Mouse (Mus musculus) frontal cortex, postnatal 14 days (tissue): ENCODE data around the gene Pkd2.
A peak's percentile ranks its signal among the peaks of the same experiment; 100 is the strongest.
"Not testable (repeated sequence)": the region's sequence is repeated elsewhere in the genome, so short reads cannot be mapped to it uniquely, and the experiment has no call there.

Source experiments
- DNase-seq, 2 experiments: peaks; one replicate each; pipeline ENCODE4 v3.0.0; 2022; ENCODE audit warnings: low spot score in 2 of 2

The Pkd2 gene

DNA sequence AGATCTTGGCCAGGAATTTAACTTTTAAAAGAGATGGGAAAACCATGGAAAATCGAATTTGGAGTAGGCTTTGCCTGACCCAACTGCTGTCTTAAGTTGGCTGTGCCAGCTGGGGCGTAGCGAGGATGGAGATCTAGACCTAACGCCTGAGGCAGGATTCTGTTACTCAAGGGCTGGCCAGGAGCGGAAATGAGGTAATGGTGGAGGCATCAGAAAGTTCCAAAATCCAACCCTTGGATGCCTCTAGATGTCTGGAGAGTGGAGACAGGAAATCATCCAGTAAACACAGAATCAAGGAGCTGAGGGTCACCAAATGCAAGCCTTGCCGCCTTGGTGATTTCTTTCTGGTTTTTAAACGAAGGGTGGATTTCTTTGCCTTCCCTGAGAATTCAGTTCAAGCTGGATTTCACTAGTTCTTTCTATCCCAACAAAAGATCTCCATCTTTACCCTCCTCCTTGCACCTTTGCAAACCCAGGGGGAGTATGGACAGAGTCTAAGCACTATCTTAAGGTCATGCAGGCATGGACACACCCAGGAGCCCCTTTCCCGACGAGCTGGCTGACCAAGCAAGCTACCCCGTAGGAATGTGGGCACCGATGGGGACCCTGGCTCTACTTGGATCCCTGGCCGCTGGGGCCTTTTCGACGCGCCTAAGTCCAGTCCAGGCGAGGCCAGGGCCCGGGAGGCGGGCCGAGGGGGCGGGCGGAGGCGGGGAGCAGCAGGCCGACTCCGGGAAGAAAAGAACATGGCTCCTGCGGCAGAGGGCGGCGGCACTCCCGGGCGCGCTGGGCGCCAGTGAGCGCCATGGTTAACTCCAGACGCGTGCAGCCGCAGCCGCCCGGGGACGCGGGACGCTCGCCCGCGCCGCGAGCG lies at the start of gene Pkd2:
Gene Pkd2, plus strand, starts transcription at position 619 of the 874 bp plus-strand sequence.
- DNase-seq = peak in 1 of 2 experiments; percentile 54

DNA sequence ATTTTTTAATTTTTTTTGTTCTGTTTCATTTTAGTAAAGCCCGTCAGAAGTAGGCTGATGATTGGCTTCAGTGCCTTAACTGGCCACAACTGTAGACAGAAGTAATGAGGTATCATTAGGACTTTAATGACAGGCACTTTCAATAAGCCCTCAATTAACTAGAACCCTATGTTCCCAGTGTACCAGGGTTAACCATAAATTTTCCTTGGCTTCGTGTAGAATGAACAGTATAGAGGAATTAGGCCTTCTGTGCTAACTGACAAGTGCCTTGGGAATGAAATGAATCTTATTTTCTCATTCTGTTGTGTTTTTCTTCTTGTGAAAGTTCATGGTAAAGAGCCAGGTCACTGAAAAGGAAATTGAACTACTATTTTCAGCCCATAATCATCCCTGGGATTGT lies 43.3 kb upstream of the Pkd2 start:
- DNase-seq = no peak

DNA sequence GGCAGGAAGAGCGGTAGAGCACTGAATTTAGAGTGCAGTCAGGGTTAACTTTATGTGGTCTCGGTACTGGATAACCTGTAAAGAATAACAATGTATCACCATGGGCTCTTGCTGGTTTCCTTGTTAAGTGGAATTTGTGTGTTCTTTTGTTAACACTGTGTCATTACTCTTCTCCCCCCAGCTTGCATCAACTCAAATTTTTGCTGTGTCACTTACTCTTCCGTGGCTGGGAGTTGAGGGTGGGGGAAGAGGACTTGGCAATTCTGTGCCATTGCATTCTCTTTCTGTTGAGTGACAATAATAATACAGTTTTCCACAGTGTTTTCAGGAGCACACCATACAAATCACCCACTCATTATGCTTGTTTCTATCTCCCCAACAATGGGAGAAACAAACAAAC lies 42.2 kb upstream of the Pkd2 start:
- no peak for DNase-seq

DNA sequence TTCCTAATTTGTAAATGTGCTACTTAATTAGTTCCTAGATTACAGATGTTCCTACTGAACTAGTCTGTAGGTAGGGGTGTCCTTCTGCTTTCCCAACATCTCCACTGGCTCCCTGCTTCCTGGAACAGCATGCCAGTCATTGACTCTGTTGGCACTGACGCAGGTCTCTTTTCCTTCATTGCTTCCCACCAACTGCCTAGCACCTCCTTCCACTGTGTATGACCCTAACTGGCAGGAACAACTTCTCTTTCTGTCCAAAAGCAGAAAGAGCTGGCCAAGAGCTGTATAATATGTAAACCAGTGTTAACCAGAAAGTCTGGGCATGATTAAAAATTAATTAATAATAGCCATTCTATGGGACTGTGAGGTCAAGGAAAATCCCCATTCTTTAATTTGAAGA lies 41.5 kb upstream of the Pkd2 start:
- no peak for DNase-seq

DNA sequence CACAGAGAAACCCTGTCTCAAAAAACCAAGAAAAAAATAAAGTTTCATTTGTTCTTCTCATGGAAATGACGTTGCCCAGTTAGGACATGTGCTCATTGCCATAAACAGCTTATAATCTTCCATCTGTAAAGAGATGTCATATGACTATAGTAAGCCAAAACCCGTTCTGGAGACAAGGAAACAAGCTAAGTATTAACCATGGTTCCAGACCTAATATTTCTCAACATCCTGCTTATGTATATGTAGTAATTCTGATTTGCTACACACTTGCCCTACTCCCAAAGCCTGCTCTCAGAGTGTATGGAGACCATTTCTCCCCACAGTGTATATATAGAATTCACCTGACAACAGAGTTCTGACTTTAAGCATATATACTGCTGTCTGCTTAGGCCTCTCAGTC lies 37.2 kb upstream of the Pkd2 start:
- no peak for DNase-seq

DNA sequence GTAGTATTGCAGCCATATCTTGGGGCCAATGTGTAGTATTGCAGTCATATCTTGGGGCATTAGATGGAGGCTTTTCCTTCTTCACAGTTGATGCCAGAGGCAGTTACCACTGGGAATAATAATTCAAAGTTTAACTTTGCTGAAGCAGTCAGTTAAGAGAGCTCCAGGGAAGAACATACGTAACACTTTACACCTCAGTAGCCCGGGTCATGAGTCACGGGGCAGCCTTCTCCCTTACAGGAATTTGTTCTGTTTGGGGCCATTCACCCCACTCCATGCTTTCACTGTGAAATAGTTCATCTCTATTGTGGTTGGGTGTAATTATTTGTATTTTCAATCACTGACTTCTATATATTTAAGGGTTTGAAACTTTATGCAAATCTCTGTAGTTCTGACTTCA lies 35.4 kb upstream of the Pkd2 start:
- no peak for DNase-seq

DNA sequence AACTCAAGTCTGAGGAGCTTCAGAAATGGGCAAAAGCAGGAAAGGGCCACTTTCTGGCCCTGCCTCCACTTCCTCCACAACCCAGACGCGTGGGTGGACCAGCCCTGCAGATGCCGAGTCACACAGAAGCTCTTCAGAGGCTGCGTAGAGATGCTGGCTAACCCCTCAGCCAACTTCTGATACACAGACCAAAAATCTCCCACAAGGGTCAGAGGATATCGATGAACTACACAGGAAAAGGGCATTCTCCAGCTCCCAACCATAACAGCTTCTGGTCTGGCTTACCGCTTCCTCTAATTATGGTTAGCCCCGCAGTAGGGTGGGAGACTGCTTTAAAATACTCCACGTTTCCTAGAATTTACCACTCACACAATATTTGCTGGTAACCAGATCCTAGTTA lies 33.3 kb upstream of the Pkd2 start:
- DNase-seq = no peak

DNA sequence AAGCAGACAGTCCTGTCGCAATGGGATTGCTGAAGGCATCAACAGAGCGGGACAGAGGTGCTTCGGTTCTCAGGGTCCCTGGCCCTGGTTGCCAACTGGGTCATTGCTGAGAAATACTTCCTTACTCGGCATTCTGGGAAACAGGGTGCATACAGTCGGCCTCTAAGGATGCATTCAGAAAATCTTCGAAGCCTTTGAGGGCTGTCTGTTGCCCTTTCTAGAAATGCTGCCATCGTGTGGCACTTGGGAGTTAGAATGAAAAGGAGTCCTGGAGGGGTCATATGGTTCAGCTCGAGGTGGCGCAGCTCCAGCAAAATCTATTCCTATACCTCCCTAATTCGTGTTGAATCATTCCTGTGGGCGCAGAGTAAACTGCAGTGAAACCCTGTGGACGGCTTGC lies 26.4 kb upstream of the Pkd2 start:
- DNase-seq = no peak

DNA sequence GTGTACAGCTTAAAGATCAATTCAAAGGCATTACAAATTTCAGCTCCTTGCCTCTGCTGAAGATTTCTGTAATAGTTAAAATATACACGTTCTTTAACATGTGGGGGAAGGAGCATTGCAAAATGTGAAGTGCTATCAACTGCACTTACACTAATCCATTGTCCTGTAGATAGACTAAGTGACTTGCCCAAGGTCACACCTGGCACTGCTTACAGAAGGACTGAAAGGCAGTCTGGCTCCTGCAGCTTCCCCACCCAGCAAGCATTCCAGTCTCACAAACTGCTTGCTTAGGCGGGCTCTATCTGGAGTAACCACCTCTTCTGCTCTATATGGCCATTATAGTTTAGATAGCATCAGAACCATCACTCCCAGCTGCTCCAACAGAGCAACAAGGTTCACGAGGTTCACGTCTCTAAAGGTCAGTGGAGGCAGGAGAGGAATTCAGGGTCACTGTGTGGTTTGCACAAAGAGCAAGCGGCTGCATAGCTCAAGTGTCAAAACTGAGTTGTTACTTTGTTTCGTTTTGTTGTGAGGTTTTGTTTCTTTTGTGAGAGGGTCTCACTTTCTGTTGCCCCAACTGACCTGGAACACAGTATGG lies 25.2 kb upstream of the Pkd2 start:
- DNase-seq = no peak

DNA sequence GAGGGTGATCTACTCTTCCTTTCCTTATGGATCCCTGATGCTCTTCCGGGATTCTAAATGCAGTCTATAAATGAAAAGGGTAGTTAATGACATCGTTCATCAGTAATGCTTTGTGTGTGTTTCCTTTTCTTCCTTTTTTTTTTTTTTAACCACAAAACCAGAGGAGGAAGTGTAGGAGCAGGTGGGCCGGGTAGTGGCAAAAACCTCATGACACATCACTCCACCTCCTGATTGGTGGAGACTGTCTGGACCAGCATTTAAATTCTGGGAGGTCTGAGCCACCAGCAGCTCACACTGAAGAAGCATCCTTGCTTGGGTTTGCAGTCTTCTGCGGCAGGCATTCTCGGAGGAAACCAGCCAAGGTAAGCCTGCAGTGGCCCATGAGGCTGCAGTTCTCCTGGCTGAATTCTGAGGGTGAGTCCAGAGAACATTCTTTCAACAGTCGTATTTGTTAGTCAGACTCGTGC lies 24.4 kb upstream of the Pkd2 start, which contains the start of gene Spp1:
Gene Spp1, plus strand, starts transcription at position 284 of the 467 bp plus-strand sequence.
- DNase-seq = no peak

DNA sequence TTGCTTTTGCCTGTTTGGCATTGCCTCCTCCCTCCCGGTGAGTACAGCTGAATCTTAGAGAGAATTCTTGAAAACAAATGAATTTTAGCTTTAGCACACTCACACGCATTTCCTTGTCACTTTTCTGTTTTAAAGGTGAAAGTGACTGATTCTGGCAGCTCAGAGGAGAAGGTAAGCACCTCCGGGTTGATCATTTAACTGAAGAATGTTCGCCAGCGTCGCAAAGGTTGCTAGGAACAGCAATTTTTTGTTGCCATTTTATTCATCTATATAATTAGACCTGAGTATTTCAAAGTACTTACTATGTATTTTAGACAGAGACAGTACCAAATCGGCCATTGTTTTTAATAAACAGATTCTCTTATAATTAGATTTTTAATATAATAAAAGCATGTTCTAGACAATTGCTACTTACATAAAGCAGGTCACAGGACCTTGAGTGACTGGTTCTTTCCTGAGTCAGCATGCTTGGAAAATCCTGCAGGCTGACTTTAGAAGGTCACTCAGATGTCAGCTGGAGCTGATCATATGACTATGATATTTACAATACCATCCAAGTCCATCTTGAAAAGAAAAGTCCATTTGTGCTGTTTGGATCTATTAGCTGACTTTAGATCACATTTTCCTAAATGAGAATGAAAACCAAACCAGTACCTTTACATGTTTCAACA lies 22.7 kb upstream of the Pkd2 start:
- DNase-seq = no peak

DNA sequence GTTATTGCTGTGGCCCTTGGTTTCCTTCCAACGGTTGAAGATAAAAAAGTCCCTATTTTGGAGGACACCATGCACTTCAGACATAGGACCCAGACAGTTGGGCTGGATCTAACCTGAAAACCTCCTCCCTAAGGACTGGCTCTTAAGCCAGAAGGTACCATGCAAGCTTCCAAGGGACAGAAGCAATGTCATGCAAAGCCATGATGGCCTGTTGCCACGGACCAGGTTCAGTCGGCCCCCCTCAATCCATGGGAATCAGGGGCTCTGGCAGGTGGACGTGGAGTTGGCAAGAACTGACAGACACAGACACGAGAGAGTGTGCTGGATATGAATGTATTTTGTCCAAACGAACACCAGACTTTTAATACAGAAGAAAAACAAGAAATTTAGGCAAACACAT lies 16.9 kb upstream of the Pkd2 start:
- DNase-seq = no peak

DNA sequence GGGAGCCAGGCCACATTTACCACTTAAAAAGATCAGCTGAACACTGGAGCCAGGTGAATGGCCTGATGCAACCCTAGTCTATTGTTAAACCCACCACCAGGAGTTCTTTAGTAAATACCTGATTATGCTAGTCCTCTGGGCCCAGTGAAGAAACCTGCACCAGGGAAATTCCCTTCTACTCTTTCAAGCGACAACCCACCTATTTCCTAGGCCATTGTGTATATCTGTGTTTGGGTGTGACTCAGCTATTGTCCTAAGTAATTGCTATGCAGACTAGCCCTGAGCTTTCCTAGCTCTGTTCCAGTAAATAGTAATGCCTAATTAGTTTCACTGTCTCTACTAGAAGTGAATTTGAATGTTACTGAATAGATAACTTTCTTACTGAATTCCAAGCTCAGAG lies 16.4 kb upstream of the Pkd2 start:
- no peak for DNase-seq

DNA sequence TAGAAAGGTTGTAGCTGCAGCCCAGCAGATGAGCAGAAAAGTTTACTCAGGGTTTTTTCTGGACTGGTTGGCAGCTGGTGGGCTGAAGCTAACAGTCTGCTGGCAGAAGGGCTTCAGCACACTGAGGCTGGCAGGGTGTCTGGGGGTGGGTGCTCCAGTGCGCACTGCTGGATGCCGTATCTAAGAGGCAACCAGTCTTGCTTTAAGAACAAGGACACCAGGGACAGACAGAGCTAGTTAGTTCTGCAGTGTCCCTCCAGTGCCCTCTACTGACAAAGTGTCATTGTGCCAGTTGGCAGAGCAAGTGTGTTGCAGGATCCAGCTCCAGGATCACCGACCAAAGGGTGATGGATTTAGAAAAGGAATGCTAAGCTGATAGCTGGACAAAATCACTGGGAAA lies 13.1 kb upstream of the Pkd2 start:
- peak; percentile 60 to 70 for DNase-seq

DNA sequence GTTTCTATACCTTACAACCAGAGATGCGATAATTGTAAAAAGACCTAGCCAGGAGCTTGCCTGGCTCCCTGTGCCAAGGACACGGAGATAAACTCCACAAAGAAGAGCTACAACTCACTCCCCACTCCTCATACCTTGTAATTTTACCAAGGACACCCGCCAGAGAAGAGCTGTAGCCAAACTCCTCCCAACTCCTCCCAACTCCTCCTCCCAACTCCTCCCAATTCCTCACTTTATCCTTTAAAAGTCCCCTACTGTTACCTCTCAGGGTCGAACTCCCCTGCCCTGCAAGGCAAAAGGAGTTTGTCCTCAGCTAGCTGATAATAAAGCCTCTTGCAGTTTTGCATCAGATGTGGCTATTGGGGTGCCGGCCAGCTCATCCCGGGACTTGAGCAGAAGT lies 10.9 kb upstream of the Pkd2 start:
- DNase-seq = not testable (repeated sequence)

DNA sequence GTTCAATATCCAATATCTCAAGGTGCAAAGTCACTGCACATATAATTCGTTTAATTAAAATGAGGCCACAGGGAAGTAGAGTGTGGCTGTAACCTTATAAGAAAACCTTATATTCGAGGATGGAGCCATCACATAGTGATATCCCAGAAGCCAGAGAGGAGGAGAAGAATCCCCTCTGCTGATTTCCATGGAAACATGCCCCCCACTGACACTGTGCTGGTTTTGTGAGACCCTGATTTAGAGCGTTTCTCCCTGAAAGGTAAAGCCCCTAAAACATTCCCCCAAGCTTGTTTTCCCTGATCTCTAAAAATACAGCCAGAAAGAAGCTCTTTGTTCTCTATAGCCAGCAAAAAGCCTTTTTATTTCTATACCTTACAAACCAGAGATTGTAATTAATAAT lies 9.8 kb upstream of the Pkd2 start:
- no peak for DNase-seq

DNA sequence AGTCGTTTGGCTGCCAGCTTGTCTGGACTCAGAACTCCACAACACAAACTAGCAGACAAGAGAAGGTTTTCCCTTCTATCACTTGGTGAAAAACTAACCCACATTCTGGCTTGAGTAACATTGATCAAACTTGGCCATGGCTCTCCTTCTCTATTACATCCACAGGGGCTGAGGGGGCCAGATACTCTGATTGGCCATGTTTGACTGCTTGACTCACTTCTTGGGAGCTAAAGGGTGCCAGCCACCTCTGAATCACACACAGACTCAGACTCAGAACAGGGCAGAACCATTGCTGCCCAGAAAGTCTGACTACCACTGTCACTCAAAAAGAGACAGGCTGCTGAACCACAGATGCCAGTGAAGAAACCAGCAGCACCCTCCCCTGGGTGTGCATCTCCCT lies 6.2 kb upstream of the Pkd2 start:
- no peak for DNase-seq

DNA sequence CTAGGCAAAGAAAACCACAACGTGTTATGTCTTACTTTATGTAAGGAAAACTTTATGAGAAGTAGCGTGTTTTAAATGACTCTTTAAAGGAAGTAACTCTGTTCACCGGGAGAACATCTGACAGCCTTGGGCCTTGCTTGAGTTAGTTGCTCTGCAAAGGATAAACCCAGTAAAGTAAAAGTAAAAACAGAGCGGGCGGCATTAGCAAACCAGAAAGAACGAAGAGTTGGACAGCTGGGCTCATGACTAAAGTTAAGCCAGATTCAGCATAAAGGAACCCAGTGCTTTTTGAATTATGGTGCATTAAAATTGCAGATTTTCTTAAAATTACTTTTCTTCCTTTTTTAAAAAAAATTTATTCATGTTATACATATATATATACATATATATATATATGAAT lies 4.7 kb upstream of the Pkd2 start:
- DNase-seq = no peak

DNA sequence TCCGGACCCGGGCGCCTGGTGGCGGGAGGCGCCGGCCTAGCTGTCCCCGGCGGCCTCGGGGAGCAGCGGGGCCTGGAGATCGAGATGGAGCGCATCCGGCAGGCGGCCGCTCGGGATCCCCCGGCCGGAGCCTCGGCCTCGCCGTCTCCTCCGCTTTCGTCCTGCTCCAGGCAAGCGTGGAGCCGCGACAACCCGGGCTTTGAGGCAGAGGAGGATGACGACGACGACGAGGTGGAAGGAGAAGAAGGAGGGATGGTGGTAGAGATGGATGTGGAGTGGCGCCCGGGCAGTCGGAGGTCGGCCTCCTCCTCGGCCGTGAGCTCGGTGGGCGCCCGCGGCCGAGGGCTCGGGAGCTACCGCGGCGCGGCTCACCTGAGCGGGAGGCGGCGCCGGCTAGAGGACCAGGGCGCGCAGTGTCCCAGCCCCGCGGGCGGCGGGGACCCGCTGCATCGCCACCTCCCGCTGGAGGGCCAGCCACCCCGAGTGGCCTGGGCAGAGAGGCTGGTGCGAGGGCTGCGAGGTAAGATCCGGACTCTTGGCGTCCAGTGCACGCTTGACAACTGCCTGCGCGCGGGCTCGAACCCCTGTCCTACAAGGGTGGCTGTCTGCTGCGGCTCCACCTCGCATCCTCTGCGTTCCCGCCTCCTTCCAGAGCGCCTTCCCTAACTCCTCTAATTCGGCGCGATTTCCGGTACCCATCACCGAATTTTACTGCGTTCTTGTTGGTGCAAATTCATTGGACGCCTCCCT lies 631 bp downstream of the Pkd2 start:
- DNase-seq = peak; percentile 52 to 63

DNA sequence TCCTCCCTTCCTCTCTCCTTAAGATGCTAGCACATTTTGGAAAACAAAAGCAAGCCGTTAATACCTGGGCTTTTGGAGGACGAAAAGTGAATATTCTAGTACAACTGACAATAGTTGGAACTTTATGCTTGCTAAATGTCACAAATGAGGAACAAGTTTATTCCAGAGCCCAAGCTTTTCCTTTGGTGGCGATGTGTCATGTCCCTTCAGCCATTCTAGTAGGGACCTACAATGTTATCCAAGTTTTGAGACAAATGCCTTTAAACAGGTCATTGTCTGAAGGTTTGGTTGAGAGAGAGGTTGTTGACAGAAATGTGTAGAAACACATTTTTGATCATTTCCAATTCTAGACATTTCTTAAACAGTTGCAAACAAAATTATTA lies 1.2 kb downstream of the Pkd2 start:
- no peak for DNase-seq

DNA sequence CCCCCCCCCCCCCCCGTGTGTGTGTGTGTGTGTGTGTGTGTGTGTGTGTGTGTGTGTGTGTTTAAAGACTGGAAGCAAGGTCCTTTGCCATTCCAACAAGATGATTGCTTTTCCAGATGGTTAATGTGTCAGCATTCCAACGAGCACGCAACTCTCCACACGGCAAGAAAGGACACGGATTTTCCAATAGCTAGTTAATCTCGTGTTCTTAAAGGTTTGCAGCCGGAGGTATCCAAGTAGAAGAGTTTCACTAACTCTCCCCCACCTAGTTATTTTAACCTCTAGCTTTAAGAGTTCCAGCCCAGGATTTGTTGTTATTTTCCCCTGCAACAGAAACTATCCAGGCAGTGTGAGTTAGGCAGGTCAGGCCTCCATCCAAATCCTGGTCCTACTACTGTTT lies 1.6 kb downstream of the Pkd2 start:
- DNase-seq = no peak

DNA sequence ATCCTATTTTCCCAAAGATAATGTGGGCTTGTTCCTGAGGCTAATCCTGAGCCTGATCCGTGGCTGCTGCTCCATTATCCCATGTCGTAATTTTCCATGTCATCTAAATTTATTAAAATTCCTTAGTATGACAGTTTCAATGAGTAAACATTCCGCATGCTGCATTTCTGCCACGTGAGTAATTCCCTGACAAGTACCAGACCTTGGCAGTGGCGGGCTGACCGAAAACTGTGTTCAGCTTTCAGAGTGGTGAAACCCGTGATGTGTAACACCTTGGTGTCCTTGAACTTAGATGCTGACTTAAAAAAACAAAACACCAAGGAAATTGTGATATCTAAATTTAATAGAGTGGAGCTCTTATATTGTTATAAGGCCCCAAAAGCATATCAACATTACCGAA lies 6.0 kb downstream of the Pkd2 start:
- DNase-seq = no peak
